Mouse (Mus musculus): ENCODE measurements at regions not wholly inside any gene's neighbourhood (a gene's known extent, or its start where the extent isn't known, plus 50 kb on each side); places are given as distances from the start of the nearest gene placed in this dataset.
"Not testable (repeated sequence)": the region's sequence is repeated elsewhere in the genome, so short reads cannot be mapped to it uniquely, and the experiment has no call there.

- Histone ChIP-seq H3K27ac (no peak overlapping the region), H3K27me3 (replicated peaks) (no peaks in the 10 kb centered on the region), H3K9me3 (0 out of 2 replicates have a peak, but pooled peaks cover 4% of the 10 kb centered on the region), H3K4me1 (no peaks in the 10 kb centered on the region), H3K36me3 (no peaks in the 10 kb centered on the region), H3K4me3 (no peak overlapping the region), H3K9ac (no peak overlapping the region), H3K4me2 (replicated peaks) (no peak overlapping the region)
- WGBS, result 93% methylated on average over 3 of the region's 3 CpGs
- no peak for ATAC-seq (ENCODE audit: low FRiP score, low read depth)
Observed at GRCm38 (mm10) chr10:69100021-69100420, 51.2 kb upstream of the Rhobtb1 start.

- H3K36me3 ChIP-seq; H3K4me2 ChIP-seq (replicated peaks); H3K4me3 ChIP-seq; H3K27ac ChIP-seq; H3K9ac ChIP-seq; ATAC-seq (ENCODE audit: low FRiP score, low read depth); H3K4me1 ChIP-seq; H3K27me3 ChIP-seq (replicated peaks); H3K9me3 ChIP-seq: not testable (repeated sequence)
- WGBS, result 91% methylated on average over 16 of the region's 16 CpGs
Observed at GRCm38 (mm10) chr10:69100742-69101141, 50.5 kb upstream of the Rhobtb1 start.
